Mouse (Mus musculus) megakaryocyte, embryonic 14.5 days (primary cell): ENCODE measurements at regions not wholly inside any gene's neighbourhood (a gene's known extent, or its start where the extent isn't known, plus 50 kb on each side); places are given as distances from the start of the nearest gene placed in this dataset.

Experiments used
- H3K27me3 ChIP-seq: replicated peaks from 2 replicates; pipeline ENCODE3; 2012; ENCODE audit warnings: inconsistent platforms
- H3K36me3 ChIP-seq: replicated peaks from 2 replicates; pipeline ENCODE3; 2012; ENCODE audit warnings: low read length, inconsistent platforms, mixed read lengths
- H3K4me1 ChIP-seq: 2 replicates; pipeline ENCODE4 v1.6.1; 2012; ENCODE audit warnings: inconsistent platforms
- H3K4me3 ChIP-seq: replicated peaks from 2 replicates; pipeline ENCODE3; 2012; ENCODE audit warnings: moderate library complexity, mild to moderate bottlenecking, inconsistent platforms
- H3K9me3 ChIP-seq: 2 replicates; pipeline ENCODE4 v1.6.1; 2012; ENCODE audit warnings: inconsistent platforms
- FLI1 ChIP-seq: IDR thresholded peaks from 2 replicates; pipeline ENCODE4 v1.6.1; 2012; ENCODE audit warnings: low read length, inconsistent platforms, mixed read lengths
- GATA1 ChIP-seq: IDR thresholded peaks from 3 replicates; pipeline ENCODE4 v1.6.1; 2012; ENCODE audit warnings: mixed read lengths, low read length, inconsistent platforms, borderline replicate concordance

DNA sequence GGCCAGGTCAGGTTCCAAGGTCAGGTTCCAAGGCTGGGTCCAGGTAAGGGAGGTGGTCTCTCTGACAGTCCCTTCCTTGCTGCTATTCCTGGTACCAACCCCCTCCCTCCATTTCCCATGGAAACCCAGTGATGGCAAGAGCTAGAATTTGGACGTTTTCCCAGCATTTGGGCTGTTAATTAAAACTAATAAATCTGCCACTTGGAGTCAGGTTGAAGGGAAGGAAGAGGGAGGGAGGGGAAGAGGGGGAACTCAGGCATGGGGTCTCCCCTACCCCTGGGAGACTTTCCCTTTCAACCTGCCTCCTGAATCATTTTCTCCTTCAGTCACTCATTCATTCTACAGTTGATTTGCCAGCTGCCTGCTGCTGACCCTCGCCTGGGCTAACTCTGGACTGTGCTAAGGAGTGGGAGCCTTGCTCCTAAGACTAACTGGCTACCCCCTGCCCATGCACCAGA, 179.5 kb downstream of the Tmem132e start:
- no peak overlapping the region for H3K4me3 ChIP-seq
- peaks cover 6% of the 10 kb centered on the region; the same call in 1 of the 2 replicates for H3K4me1 ChIP-seq
- peaks cover 15% of the 10 kb centered on the region for H3K27me3 ChIP-seq
- TF ChIP-seq GATA1 (no peak), FLI1 (no peak)
- peaks cover 5% of the 10 kb centered on the region; the same call in 1 of the 2 replicates for H3K9me3 ChIP-seq
- no peaks in the 10 kb centered on the region for H3K36me3 ChIP-seq

DNA sequence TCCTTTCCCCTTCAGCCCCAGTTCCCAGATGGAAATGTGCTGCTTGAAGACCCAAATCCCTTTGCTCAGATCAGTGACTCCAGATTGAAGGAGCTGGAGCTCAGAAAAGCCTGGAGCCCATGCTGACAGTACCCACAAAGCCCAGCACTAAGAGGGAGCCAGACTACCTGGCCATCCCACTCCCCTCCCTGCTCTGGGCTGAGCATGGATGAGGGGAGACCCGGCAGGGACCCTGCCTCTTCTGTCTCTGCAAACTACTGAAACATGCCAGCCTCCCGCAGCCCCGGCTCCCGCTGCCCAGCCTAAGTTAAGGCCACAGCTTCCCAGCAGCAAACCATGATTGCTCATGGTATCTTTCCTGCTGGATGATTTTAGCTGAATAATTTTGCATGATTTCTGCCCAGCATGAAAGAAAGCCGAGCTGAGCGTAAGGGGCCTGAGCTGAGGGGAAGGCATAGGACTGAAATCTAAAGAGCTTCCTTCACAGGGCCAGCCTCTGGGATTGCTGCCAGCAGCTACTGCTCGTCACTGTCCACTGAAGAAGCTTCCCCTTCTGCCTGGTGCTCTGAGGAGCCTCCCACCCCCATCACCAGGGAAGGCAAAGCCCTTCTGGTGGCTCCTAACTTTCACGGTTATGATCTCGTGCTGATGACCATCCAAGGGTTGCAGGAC, 178.4 kb downstream of the Tmem132e start:
- H3K9me3 ChIP-seq = peaks cover 15% of the 10 kb centered on the region
- TF ChIP-seq FLI1 (no peak), GATA1 (no peak)
- H3K4me3 ChIP-seq = no peak overlapping the region
- no peaks in the 10 kb centered on the region for H3K36me3 ChIP-seq
- peaks cover 15% of the 10 kb centered on the region for H3K27me3 ChIP-seq
- H3K4me1 ChIP-seq = peaks cover 6% of the 10 kb centered on the region; the same call in 1 of the 2 replicates

GRCm38 (mm10) chr11:82566092-82566491, 177.4 kb downstream of the Tmem132e start:
- TF ChIP-seq FLI1 (no peak), GATA1 (no peak)
- H3K27me3 ChIP-seq = peaks cover 15% of the 10 kb centered on the region
- peaks cover 16% of the 10 kb centered on the region for H3K9me3 ChIP-seq

DNA sequence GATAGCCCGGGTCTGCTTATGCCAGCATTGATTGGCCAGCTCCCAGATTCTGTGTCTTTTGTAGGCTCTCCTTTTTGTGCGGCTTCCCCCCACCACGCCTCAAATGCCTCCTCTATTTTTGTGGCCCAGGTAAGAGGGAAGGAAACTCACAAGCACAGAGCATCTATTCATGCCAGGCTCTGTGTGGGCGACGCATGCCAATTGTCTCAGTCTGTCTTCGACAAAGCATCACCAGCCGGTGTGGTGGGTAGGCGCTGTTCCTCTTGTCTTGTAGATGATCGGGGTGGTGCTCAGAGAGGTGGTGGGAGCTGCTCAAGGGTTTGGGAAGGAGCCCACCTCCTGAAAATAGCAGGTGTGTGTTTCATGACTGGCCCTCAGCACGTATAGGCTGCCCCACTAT, 175.5 kb downstream of the Tmem132e start:
- H3K27me3 ChIP-seq = peaks cover 13% of the 10 kb centered on the region
- H3K9me3 ChIP-seq = peaks cover 16% of the 10 kb centered on the region
- no peak for TF ChIP-seq GATA1
- no peak for TF ChIP-seq FLI1
- H3K36me3 ChIP-seq = no peaks in the 10 kb centered on the region
- no peak overlapping the region for H3K4me3 ChIP-seq
- H3K4me1 ChIP-seq = no peaks in the 10 kb centered on the region

More at GRCm38 (mm10) chr11:82566092-82566491, 177.4 kb downstream of the Tmem132e start:
- no peak overlapping the region for H3K4me3 ChIP-seq
- no peaks in the 10 kb centered on the region for H3K36me3 ChIP-seq
- H3K4me1 ChIP-seq = peaks cover 6% of the 10 kb centered on the region; the same call in 1 of the 2 replicates

- TF ChIP-seq FLI1 = no peak
- no peak for TF ChIP-seq GATA1
- H3K9me3 ChIP-seq = peaks cover 2% of the 10 kb centered on the region; the same call in 1 of the 2 replicates
- no peak overlapping the region for H3K4me3 ChIP-seq
- no peaks in the 10 kb centered on the region for H3K36me3 ChIP-seq
- H3K27me3 ChIP-seq = peaks cover 8% of the 10 kb centered on the region
- no peaks in the 10 kb centered on the region for H3K4me1 ChIP-seq
Measured at GRCm38 (mm10) chr11:82542028-82542427, 153.3 kb downstream of the Tmem132e start.

DNA sequence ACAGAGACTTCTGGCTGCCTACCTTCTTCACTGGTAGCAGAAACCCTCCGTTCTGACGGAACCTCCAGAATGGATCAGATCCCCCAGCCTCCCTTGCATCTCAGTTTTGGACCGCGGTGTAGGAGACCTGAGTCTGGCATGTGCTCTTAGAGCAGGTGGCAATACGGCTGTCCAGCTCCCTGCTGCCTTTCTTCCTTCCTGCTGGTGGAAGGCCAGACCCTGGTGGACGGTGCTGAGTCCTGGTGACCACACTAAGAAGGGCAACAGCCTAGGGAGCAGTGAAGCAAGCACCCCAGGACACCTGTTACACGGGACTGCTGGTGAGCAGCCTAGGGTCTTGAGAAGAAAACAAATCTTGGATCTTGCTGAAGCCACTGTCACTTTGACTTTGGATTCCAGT, 152.7 kb downstream of the Tmem132e start:
- TF ChIP-seq FLI1 (no peak), GATA1 (no peak)
- no peaks in the 10 kb centered on the region for H3K36me3 ChIP-seq

GRCm38 (mm10) chr11:82537931-82538330, 149.2 kb downstream of the Tmem132e start:
- no peaks in the 10 kb centered on the region for H3K4me1 ChIP-seq
- H3K4me3 ChIP-seq = no peak overlapping the region
- H3K9me3 ChIP-seq = no peaks in the 10 kb centered on the region
- H3K36me3 ChIP-seq = no peaks in the 10 kb centered on the region
- H3K27me3 ChIP-seq = peaks cover 8% of the 10 kb centered on the region
- TF ChIP-seq FLI1 (no peak), GATA1 (no peak)

More for the DNA sequence above, 152.7 kb downstream of the Tmem132e start:
- H3K9me3 ChIP-seq = no peaks in the 10 kb centered on the region
- no peaks in the 10 kb centered on the region for H3K4me1 ChIP-seq
- peaks cover 8% of the 10 kb centered on the region for H3K27me3 ChIP-seq
- H3K4me3 ChIP-seq = no peak overlapping the region

GRCm38 (mm10) chr11:82523200-82523802, 134.6 kb downstream of the Tmem132e start:
- Histone ChIP-seq H3K4me3 (no peak overlapping the region), H3K27me3 (peaks cover 6% of the 10 kb centered on the region), H3K4me1 (no peaks in the 10 kb centered on the region), H3K9me3 (no peaks in the 10 kb centered on the region), H3K36me3 (no peaks in the 10 kb centered on the region)
- TF ChIP-seq GATA1 (no peak), FLI1 (no peak)

- TF ChIP-seq GATA1 = no peak
- TF ChIP-seq FLI1 = no peak
- H3K36me3 ChIP-seq = no peaks in the 10 kb centered on the region
- H3K4me1 ChIP-seq = no peaks in the 10 kb centered on the region
- peaks cover 6% of the 10 kb centered on the region for H3K27me3 ChIP-seq
- H3K4me3 ChIP-seq = no peak overlapping the region
- H3K9me3 ChIP-seq = no peaks in the 10 kb centered on the region
Measured at GRCm38 (mm10) chr11:82521383-82521782, 132.7 kb downstream of the Tmem132e start.

DNA sequence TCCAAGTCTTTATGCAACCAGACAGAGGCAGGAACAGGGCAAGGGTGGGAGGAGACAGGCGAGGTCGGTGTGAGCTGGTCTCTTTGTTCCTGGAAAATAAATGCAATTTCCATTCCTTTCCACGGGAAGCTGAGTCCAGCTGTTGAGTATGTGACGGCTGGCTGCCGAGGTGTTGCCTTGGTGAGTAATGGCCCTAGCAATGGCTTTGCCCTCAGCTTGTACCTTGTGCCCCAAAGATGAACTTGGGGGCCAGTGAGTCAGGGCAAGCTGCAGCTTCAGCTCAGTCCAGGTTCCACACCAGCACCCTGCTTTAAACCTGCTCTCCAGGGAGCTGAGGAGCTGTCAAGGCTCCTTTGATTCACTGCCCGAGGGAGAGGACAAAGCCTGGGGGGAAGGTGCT, 130.0 kb downstream of the Tmem132e start:
- Histone ChIP-seq H3K27me3 (peaks cover 6% of the 10 kb centered on the region), H3K9me3 (no peaks in the 10 kb centered on the region), H3K4me1 (no peaks in the 10 kb centered on the region)

More for the DNA sequence above, 130.0 kb downstream of the Tmem132e start:
- H3K4me3 ChIP-seq = no peak overlapping the region
- no peaks in the 10 kb centered on the region for H3K36me3 ChIP-seq
- TF ChIP-seq FLI1 (no peak), GATA1 (no peak)
